Mouse (Mus musculus): ENCODE data around the gene Snrnp27. TPM values are rescaled to one million over a fixed set of nuclear protein-coding genes. Genes with fewer than 3 reads are reported as not detected.
A peak's percentile ranks its signal among the peaks of the same experiment; 100 is the strongest.

Snrnp27 gene
- polyA plus RNA-seq, 1 experiment, result 14.0 TPM

- Histone ChIP-seq H3K4me3 (ENCODE audit: control insufficient read depth, insufficient read depth, low read length) (no peak overlapping the region), H3K27me3 (ENCODE audit: control insufficient read depth, insufficient read depth, low read length) (no peaks in the 10 kb centered on the region), H3K27ac (ENCODE audit: control insufficient read depth, insufficient read depth, low read length) (no peak overlapping the region), H3K36me3 (ENCODE audit: control insufficient read depth, insufficient read depth, low read length) (peaks cover 32% of the 10 kb centered on the region), H3K4me1 (replicated peaks; ENCODE audit: control insufficient read depth, insufficient read depth, low read length) (no peaks in the 10 kb centered on the region)
- 88% methylated on average over 9 of the region's 9 CpGs for WGBS
- TF ChIP-seq POLR2A (IDR thresholded peaks at IDR 0.05; ENCODE audit: control insufficient read depth, extremely low read depth, insufficient read depth, low read length, poor library complexity), result no peak
- no peak for TF ChIP-seq CTCF (IDR thresholded peaks at IDR 0.05; ENCODE audit: borderline replicate concordance, control insufficient read depth, extremely low read depth, insufficient read depth, low read length, poor library complexity)
- DNase-seq, result no peak
These were observed 29.9 kb downstream of the Snrnp27 start for GRCm38 (mm10) chr6:86654270-86654916.

GRCm38 (mm10) chr6:86653026-86653425 is 31.3 kb downstream of the Snrnp27 start:
- Histone ChIP-seq H3K27ac (ENCODE audit: control insufficient read depth, insufficient read depth, low read length) (no peak overlapping the region), H3K27me3 (ENCODE audit: control insufficient read depth, insufficient read depth, low read length) (no peaks in the 10 kb centered on the region), H3K4me3 (ENCODE audit: control insufficient read depth, insufficient read depth, low read length) (no peak overlapping the region), H3K4me1 (replicated peaks; ENCODE audit: control insufficient read depth, insufficient read depth, low read length) (no peaks in the 10 kb centered on the region), H3K36me3 (ENCODE audit: control insufficient read depth, insufficient read depth, low read length) (peaks cover 26% of the 10 kb centered on the region)
- no peak for DNase-seq
- TF ChIP-seq POLR2A (IDR thresholded peaks at IDR 0.05; ENCODE audit: control insufficient read depth, extremely low read depth, insufficient read depth, low read length, poor library complexity) (no peak), CTCF (IDR thresholded peaks at IDR 0.05; ENCODE audit: borderline replicate concordance, control insufficient read depth, extremely low read depth, insufficient read depth, low read length, poor library complexity) (no peak)
- 96% methylated on average over 6 of the region's 6 CpGs for WGBS

GRCm38 (mm10) chr6:86646143-86646542 is 38.2 kb downstream of the Snrnp27 start:
- H3K4me3 ChIP-seq (ENCODE audit: control insufficient read depth, insufficient read depth, low read length), result no peak overlapping the region
- peaks cover 16% of the 10 kb centered on the region for H3K4me1 ChIP-seq (replicated peaks; ENCODE audit: control insufficient read depth, insufficient read depth, low read length)
- no peaks in the 10 kb centered on the region for H3K27me3 ChIP-seq (ENCODE audit: control insufficient read depth, insufficient read depth, low read length)
- DNase-seq, result no peak
- peaks cover 14% of the 10 kb centered on the region for H3K36me3 ChIP-seq (ENCODE audit: control insufficient read depth, insufficient read depth, low read length)
- no peak overlapping the region for H3K27ac ChIP-seq (ENCODE audit: control insufficient read depth, insufficient read depth, low read length)
- WGBS, result 89% methylated on average over 7 of the region's 7 CpGs
- TF ChIP-seq POLR2A (IDR thresholded peaks at IDR 0.05; ENCODE audit: control insufficient read depth, extremely low read depth, insufficient read depth, low read length, poor library complexity) (no peak), CTCF (IDR thresholded peaks at IDR 0.05; ENCODE audit: borderline replicate concordance, control insufficient read depth, extremely low read depth, insufficient read depth, low read length, poor library complexity) (no peak)

GRCm38 (mm10) chr6:86645551-86645950 is 38.8 kb downstream of the Snrnp27 start:
- TF ChIP-seq POLR2A (IDR thresholded peaks at IDR 0.05; ENCODE audit: control insufficient read depth, extremely low read depth, insufficient read depth, low read length, poor library complexity), result no peak
- no peak for TF ChIP-seq CTCF (IDR thresholded peaks at IDR 0.05; ENCODE audit: borderline replicate concordance, control insufficient read depth, extremely low read depth, insufficient read depth, low read length, poor library complexity)

GRCm38 (mm10) chr6:86644775-86645400 is 39.4 kb downstream of the Snrnp27 start:
- H3K4me1 ChIP-seq (replicated peaks; ENCODE audit: control insufficient read depth, insufficient read depth, low read length), result peaks cover 16% of the 10 kb centered on the region
- TF ChIP-seq POLR2A (IDR thresholded peaks at IDR 0.05; ENCODE audit: control insufficient read depth, extremely low read depth, insufficient read depth, low read length, poor library complexity), result no peak
- DNase-seq, result peak; percentile 7
- H3K27ac ChIP-seq (ENCODE audit: control insufficient read depth, insufficient read depth, low read length), result peak overlapping the region; percentile 13; the same call in 1 of the 2 replicates
- WGBS, result 53% methylated on average over 3 of the region's 3 CpGs
- no peak overlapping the region for H3K4me3 ChIP-seq (ENCODE audit: control insufficient read depth, insufficient read depth, low read length)
- peaks cover 1% of the 10 kb centered on the region for H3K36me3 ChIP-seq (ENCODE audit: control insufficient read depth, insufficient read depth, low read length)
- no peaks in the 10 kb centered on the region for H3K27me3 ChIP-seq (ENCODE audit: control insufficient read depth, insufficient read depth, low read length)

More at GRCm38 (mm10) chr6:86645551-86645950, 38.8 kb downstream of the Snrnp27 start:
- 92% methylated on average over 4 of the region's 4 CpGs for WGBS
- H3K36me3 ChIP-seq (ENCODE audit: control insufficient read depth, insufficient read depth, low read length), result peaks cover 8% of the 10 kb centered on the region
- no peak overlapping the region for H3K4me3 ChIP-seq (ENCODE audit: control insufficient read depth, insufficient read depth, low read length)
- no peaks in the 10 kb centered on the region for H3K27me3 ChIP-seq (ENCODE audit: control insufficient read depth, insufficient read depth, low read length)
- no peak for DNase-seq
- peak overlapping the region; percentile 70; the same call in 1 of the 2 replicates for H3K27ac ChIP-seq (ENCODE audit: control insufficient read depth, insufficient read depth, low read length)
- peaks cover 16% of the 10 kb centered on the region for H3K4me1 ChIP-seq (replicated peaks; ENCODE audit: control insufficient read depth, insufficient read depth, low read length)

GRCm38 (mm10) chr6:86641716-86642115 is 42.6 kb downstream of the Snrnp27 start:
- no peak for DNase-seq

More at GRCm38 (mm10) chr6:86641716-86642115, 42.6 kb downstream of the Snrnp27 start:
- TF ChIP-seq CTCF (IDR thresholded peaks at IDR 0.05; ENCODE audit: borderline replicate concordance, control insufficient read depth, extremely low read depth, insufficient read depth, low read length, poor library complexity), result no peak
- no peak for TF ChIP-seq POLR2A (IDR thresholded peaks at IDR 0.05; ENCODE audit: control insufficient read depth, extremely low read depth, insufficient read depth, low read length, poor library complexity)
- Histone ChIP-seq H3K4me3 (ENCODE audit: control insufficient read depth, insufficient read depth, low read length) (no peak overlapping the region), H3K27me3 (ENCODE audit: control insufficient read depth, insufficient read depth, low read length) (no peaks in the 10 kb centered on the region), H3K27ac (ENCODE audit: control insufficient read depth, insufficient read depth, low read length) (no peak overlapping the region), H3K36me3 (ENCODE audit: control insufficient read depth, insufficient read depth, low read length) (no peaks in the 10 kb centered on the region), H3K4me1 (replicated peaks; ENCODE audit: control insufficient read depth, insufficient read depth, low read length) (peaks cover 16% of the 10 kb centered on the region)
- WGBS, result 89% methylated on average over 8 of the region's 8 CpGs

All from thymus, adult 2 months (tissue).